Mouse (Mus musculus): Measurements from ENCODE around the gene Jak2.

Gene Jak2

GRCm38 (mm10) chr19:29252831-29253545 lies 1.4 kb downstream of the Jak2 start:
- DNase-seq (ENCODE audit: low spot score) = no peak

- DNase-seq (ENCODE audit: low spot score) = peak; percentile 84
Observed at GRCm38 (mm10) chr19:29253728-29254127, 2.1 kb downstream of the Jak2 start.

- DNase-seq (ENCODE audit: low spot score) = no peak
Observed at GRCm38 (mm10) chr19:29254671-29255070, 3.0 kb downstream of the Jak2 start.

GRCm38 (mm10) chr19:29255327-29256027 lies 3.8 kb downstream of the Jak2 start:
- DNase-seq (ENCODE audit: low spot score) = no peak

GRCm38 (mm10) chr19:29261638-29262037 lies 10.0 kb downstream of the Jak2 start:
- DNase-seq (ENCODE audit: low spot score) = no peak

GRCm38 (mm10) chr19:29263492-29263891 lies 11.9 kb downstream of the Jak2 start:
- no peak for DNase-seq (ENCODE audit: low spot score)

- no peak for DNase-seq (ENCODE audit: low spot score)
Observed at GRCm38 (mm10) chr19:29265538-29265937, 13.9 kb downstream of the Jak2 start.

GRCm38 (mm10) chr19:29267075-29267868 lies 15.6 kb downstream of the Jak2 start:
- no peak for DNase-seq (ENCODE audit: low spot score)

DNA sequence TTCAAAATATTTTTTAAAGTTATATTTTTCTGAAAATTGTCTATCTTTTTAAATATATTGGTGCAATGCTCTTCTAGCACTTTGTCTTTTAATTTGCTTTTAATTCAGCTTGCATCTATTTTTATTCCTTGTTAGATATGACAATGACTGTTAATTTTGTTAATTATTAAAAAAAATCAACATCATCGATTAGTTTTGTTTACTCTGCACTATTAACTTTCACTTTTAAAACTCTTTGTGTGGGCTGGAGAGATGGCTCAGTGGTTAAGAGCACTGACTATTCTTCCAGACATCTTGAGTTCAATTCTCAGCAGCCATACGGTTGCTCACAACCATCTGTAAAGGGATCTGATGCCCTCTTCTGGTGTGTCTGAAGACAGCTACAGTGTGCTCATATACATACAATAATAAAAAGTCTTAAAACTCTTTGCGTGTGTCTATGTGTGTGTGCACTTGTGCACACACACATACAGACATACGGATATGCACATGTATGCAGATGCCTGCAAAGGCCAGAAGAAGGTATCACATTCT lies 17.2 kb downstream of the Jak2 start:
- DNase-seq (ENCODE audit: low spot score) = no peak

DNA sequence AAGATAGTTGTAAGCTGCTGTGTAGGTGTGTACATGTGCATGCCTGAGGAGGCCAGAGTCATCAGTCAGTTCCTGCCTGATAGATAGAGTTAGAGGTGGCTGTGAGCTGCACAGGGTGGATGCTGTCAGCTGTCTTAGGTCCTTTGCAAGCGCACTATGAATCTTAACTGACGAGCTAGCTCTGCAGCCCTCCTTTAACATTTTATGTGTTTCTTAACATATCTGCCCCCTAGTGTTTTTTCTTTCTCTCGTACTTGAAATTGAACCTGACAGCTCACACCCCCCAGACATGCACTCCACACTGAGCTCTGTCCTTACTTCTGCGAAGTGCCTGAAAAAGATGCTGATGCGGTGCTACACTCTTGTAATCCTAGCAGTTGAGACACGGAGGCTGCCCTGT lies 18.6 kb downstream of the Jak2 start:
- DNase-seq (ENCODE audit: low spot score) = no peak

- no peak for DNase-seq (ENCODE audit: low spot score)
Observed at GRCm38 (mm10) chr19:29271147-29271578, 19.5 kb downstream of the Jak2 start.

GRCm38 (mm10) chr19:29272011-29272809 lies 20.6 kb downstream of the Jak2 start:
- DNase-seq (ENCODE audit: low spot score) = no peak

DNA sequence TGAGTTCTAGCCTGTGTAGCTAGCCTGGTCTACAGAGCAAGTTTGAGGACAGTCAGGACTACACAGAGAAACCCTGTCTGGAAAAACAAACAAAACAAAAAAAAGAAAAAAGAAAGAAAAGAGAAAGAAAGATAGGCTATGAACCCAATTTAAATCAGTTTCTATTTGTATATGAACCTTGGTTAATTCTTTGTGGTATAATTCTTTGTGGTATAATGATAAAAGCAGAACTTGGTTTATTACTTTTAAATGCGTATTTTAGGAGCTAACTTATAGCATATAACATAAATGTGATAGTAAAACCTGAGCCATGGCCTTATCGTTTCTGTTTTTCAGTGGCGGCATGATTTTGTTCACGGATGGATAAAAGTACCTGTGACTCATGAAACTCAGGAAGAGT lies 24.8 kb downstream of the Jak2 start:
- DNase-seq (ENCODE audit: low spot score) = no peak

GRCm38 (mm10) chr19:29278944-29279587 lies 27.4 kb downstream of the Jak2 start:
- DNase-seq (ENCODE audit: low spot score) = no peak

DNA sequence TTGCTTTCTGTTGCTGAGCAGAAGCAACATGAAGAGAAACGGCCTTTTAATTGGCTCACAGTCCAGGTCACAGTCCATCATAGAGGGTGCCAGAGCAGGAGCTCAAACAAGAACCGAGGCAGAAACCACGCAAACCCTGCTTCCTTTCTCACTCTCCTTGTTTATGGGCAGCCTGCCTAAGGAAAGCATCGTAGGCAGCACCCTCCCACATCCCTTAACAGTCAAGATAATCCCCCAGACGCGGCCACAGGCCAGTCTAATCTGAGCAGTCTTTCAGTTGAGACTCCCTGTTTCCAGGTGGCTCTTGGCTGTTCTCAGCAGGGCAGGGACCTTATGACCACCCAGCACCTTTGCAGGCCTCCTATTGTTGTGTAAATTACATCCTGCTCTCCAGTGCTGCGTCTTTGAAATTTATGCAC lies 33.8 kb downstream of the Jak2 start:
- no peak for DNase-seq (ENCODE audit: low spot score)

DNA sequence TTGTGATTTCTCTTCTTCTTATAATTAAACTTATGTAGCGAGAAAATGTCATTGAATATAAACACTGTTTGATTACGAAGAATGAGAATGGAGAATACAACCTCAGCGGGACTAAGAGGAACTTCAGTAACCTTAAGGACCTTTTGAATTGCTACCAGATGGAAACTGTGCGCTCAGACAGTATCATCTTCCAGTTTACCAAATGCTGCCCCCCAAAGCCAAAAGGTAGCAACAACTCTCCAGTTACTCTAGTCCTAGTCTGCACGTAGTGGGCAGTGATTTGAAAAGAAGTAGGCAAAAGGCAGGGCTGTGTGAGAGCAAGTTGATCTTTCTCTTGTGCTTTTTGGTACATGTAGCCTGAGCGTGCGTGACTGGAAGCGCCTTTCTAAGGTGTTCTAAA lies 36.2 kb downstream of the Jak2 start:
- DNase-seq (ENCODE audit: low spot score) = no peak

DNA sequence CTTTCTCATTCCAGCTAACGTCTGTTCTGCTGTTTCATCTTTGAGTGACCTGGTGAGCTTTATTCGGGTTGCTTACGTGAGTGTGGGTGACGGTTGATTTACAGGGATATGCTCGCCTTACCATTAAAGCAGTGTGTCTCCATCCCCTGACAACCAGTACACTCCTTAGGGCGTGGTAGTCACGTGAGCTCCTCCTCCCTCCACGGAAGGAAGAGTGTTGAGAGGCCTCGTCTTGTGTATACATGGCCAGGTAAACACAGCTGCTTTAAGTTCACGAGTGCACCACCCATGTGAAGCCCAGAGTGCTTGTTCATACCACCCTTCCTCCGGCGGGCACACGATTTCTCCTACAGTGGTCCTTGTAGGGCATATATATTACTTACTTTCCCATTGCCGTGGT lies 39.9 kb downstream of the Jak2 start:
- no peak for DNase-seq (ENCODE audit: low spot score)

DNA sequence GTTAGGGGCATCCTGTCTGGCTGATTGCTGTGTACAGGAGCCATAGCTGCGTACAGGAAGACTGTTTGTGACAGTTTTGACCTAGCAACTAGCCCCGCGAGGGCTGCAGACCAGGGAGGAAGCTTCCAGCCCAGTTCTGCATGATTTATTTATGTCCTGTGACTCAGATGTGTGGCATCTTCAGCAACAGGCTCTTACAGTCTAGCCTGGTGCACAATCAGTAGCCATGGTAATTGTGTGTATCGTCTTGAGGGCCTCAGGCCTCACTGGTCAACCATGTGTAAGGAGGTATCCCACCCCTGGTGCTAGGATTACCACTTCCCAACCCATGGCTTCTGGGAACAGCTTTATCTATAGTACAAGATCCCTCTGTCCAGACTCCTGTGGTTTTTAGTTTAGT lies 40.9 kb downstream of the Jak2 start:
- no peak for DNase-seq (ENCODE audit: low spot score)

DNA sequence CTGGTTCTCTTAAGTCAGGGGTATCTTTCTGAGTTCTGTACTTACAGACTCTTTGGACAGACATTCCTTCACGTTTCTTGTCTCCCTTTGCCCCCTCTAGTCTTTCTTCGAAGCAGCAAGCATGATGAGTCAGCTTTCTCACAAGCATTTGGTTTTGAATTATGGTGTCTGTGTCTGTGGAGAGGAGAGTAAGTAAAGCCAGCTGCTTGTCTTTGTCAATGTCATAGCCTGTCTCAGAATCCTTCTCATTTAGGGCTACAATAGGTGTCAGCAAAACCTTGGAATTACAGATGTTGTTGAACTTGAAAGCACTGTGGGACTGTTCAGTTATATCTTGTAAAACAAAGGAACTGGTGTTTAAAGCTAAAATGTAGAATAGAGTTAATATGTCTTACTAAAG lies 43.1 kb downstream of the Jak2 start:
- DNase-seq (ENCODE audit: low spot score) = no peak

GRCm38 (mm10) chr19:29296166-29296565 lies 44.5 kb downstream of the Jak2 start:
- DNase-seq (ENCODE audit: low spot score) = no peak

GRCm38 (mm10) chr19:29297366-29297765 lies 45.7 kb downstream of the Jak2 start:
- DNase-seq (ENCODE audit: low spot score) = no peak

Measured in testis, postnatal 14 days (tissue).